Mouse (Mus musculus) G1E (cell line): Measurements from ENCODE around the gene Gm3336. TPM values are rescaled to one million over a fixed set of nuclear protein-coding genes. Genes with fewer than 3 reads are reported as not detected.

Source experiments
- ATAC-seq: 2 replicates; pipeline ENCODE4 v1.8.0; 2016; ENCODE audit warnings: mild to moderate bottlenecking; ENCODE audit not compliant: insufficient number of reproducible peaks, poor library complexity, low FRiP score, severe bottlenecking; ENCODE audit errors: extremely low read depth
- DNase-seq: peaks from one replicate; pipeline ENCODE4 v3.0.0; 2012; ENCODE audit warnings: low spot score
- H3K27me3 ChIP-seq: 2 replicates; pipeline ENCODE4 v1.6.1; 2012; ENCODE audit warnings: mild to moderate bottlenecking, low read length, inconsistent platforms; ENCODE audit not compliant: insufficient read depth
- H3K36me3 ChIP-seq: replicated peaks from 2 replicates; pipeline ENCODE3; 2012; ENCODE audit warnings: mild to moderate bottlenecking, inconsistent platforms
- H3K4me1 ChIP-seq: 2 replicates; pipeline ENCODE4 v1.6.1; 2012; ENCODE audit warnings: low read depth, low read length, inconsistent platforms, mixed read lengths; ENCODE audit not compliant: insufficient read depth
- H3K4me3 ChIP-seq: 2 replicates; pipeline ENCODE4 v1.5.1; 2012; ENCODE audit warnings: low read depth, mild to moderate bottlenecking, inconsistent platforms, low read length, moderate library complexity, mixed read lengths
- H3K9me3 ChIP-seq: replicated peaks from 2 replicates; pipeline ENCODE4 v1.6.1; 2012; ENCODE audit warnings: inconsistent platforms
- CTCF ChIP-seq: IDR thresholded peaks from 2 replicates; pipeline ENCODE4 v1.5.1; 2012; ENCODE audit warnings: low read depth, low read length, inconsistent platforms, mixed read lengths
- GATA1 ChIP-seq: IDR thresholded peaks from 2 replicates; pipeline ENCODE4 v1.6.1; 2012; ENCODE audit warnings: borderline replicate concordance, low read length, inconsistent platforms, mixed read lengths
- GATA2 ChIP-seq: IDR thresholded peaks from 2 replicates; pipeline ENCODE4 v1.6.1; 2012; ENCODE audit warnings: low read depth, low read length, inconsistent platforms, borderline replicate concordance
- POLR2AphosphoS5 ChIP-seq: IDR thresholded peaks from 2 replicates; pipeline ENCODE4 v1.6.1; 2012; ENCODE audit warnings: low read depth, low read length, inconsistent platforms; ENCODE audit not compliant: insufficient replicate concordance
- TAL1 ChIP-seq: conservative IDR thresholded peaks from 2 replicates; pipeline ENCODE4 v1.6.1; 2012; ENCODE audit warnings: low read depth, low read length, inconsistent platforms, mixed read lengths
- polyA plus RNA-seq: library from polyadenylated mRNA; stranded (reverse); fragments of >175 nt; gene quantifications from 2 replicates; pipeline ENCODE4 v1.2.3, GENCODE M21; 2012
- total RNA-seq, 2 experiments: library from RNA; stranded (forward) in 1 of 2; stranded (reverse) in 1 of 2; fragments of 200-1000 nt in 1 of 2; fragments of >200 nt in 1 of 2; fragmentation: Nextera tagmentation in 1 of 2; gene quantifications; 2 replicates each; pipeline ENCODE4 v1.2.3; 2014 to 2017

Gm3336 gene
- total and polyA plus RNA-seq, 3 experiments, result 0.66 to 3.7 (median 0.93) TPM

DNA sequence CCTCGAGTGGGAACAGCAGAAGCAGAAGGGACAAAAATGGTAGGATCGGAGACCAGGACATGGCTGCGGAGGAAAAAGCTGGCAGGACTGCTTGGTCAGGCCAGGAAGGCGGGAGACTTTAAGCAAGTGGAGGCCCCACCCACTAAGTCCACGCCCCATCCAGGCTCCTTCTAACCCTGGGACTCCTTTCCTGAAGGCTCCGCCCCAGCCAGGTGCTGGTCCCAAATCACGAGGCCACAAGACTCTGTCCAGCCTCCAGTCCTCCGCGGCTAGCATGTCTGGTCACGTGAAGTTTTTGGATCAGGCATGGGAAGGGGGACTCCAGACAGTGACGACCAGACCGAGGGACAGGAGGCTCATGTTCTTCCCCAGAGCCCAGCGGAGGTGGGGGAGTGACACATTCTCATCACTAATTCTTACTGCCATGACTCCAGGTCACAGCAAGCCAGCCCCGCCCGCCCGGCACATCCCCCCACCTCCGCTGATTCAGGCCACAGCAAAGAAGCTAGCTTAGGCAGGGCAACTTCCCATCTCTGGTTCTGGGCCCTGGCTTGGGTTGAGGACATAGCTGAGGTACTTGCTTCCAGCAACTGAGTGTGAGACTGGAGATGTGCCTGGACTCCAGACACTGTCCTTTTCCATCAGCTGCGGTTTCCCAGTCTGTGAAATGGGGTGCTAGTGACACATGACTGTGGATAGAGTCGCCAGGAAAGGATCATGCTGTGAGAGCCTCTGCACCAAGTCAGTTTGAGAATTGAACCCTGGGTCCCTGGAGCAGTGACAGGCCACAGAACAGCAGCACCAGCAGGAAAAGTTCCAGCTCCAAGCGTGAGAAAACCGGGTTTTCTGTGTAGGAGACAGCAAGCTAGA lies 48.5 kb downstream of the Gm3336 start:
- ATAC-seq, result no peak
- TF ChIP-seq POLR2AphosphoS5, result no peak; the same call in 1 of the 2 replicates
- no peak for TF ChIP-seq TAL1
- no peak for TF ChIP-seq CTCF
- TF ChIP-seq GATA2, result no peak
- TF ChIP-seq GATA1, result no peak
- peaks cover 94% of the 10 kb centered on the region for H3K4me1 ChIP-seq
- no peak for DNase-seq
- H3K36me3 ChIP-seq, result peaks cover 81% of the 10 kb centered on the region
- peak overlapping the region; percentile 73 for H3K4me3 ChIP-seq
- no peaks in the 10 kb centered on the region for H3K9me3 ChIP-seq
- H3K27me3 ChIP-seq, result no peaks in the 10 kb centered on the region; the same call in 1 of the 2 replicates

DNA sequence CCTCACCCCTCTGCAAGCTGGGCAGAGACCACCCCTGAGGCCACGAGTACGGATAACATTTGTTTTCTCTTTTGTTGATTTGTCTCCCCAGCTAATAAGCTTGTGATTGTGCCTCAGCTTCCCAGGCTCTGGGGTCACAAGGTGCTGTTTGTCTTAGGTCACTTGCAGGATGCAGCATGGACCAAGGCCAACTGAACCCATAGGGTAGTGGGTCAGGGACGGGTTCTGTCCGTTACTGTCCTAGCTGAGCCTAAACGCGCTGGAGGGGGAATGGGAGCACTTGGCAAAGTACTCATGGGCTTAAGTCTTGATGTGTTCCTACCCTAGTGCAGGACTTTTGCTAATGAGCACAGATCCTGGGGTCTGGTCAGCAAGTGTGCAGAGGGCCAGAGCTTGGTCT lies 49.2 kb downstream of the Gm3336 start:
- H3K4me1 ChIP-seq, result peaks cover 94% of the 10 kb centered on the region

GRCm38 (mm10) chr8:70768231-70768776 lies 50.0 kb downstream of the Gm3336 start:
- H3K4me1 ChIP-seq, result peaks cover 94% of the 10 kb centered on the region
- peaks cover 82% of the 10 kb centered on the region for H3K36me3 ChIP-seq
- no peak for ATAC-seq
- peak overlapping the region; percentile 44; the same call in 1 of the 2 replicates for H3K4me3 ChIP-seq
- H3K9me3 ChIP-seq, result no peaks in the 10 kb centered on the region
- DNase-seq, result no peak
- no peak for TF ChIP-seq CTCF
- no peak for TF ChIP-seq GATA2
- TF ChIP-seq POLR2AphosphoS5, result no peak
- TF ChIP-seq GATA1, result no peak
- TF ChIP-seq TAL1, result no peak
- H3K27me3 ChIP-seq, result no peaks in the 10 kb centered on the region; the same call in 1 of the 2 replicates

More for the DNA sequence above, 49.2 kb downstream of the Gm3336 start:
- Histone ChIP-seq H3K9me3 (no peaks in the 10 kb centered on the region), H3K4me3 (no peak overlapping the region), H3K27me3 (no peaks in the 10 kb centered on the region; the same call in 1 of the 2 replicates), H3K36me3 (peaks cover 82% of the 10 kb centered on the region)
- no peak for DNase-seq
- no peak for TF ChIP-seq CTCF
- TF ChIP-seq GATA2, result no peak
- no peak for TF ChIP-seq TAL1
- TF ChIP-seq POLR2AphosphoS5, result no peak
- no peak for TF ChIP-seq GATA1
- ATAC-seq, result no peak

DNA sequence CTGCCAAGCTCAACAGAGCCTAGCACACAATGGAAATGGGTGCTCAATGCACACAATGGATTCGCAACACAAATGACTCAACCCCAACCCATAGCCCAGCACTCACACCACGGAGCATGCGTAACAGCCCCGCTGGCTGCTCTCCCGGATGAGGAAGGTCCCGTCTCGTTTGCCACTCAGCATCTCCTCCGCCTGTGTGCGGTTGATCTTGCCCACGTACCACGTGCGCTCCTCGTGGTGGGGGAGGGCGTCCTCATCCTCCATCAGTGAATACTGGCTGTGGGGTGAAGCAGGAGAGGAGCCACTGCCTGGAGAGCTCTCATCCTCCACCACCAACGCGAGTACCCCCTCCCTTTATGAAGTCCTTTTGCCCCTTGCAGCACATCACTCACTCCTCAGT lies 50.6 kb downstream of the Gm3336 start:
- TF ChIP-seq CTCF (no peak), GATA2 (no peak), GATA1 (no peak), TAL1 (no peak), POLR2AphosphoS5 (no peak)
- no peaks in the 10 kb centered on the region for H3K9me3 ChIP-seq
- DNase-seq (no peak), ATAC-seq (no peak)
- peaks cover 82% of the 10 kb centered on the region for H3K36me3 ChIP-seq
- H3K4me3 ChIP-seq, result peak overlapping the region; percentile 44; the same call in 1 of the 2 replicates
- H3K27me3 ChIP-seq, result no peaks in the 10 kb centered on the region; the same call in 1 of the 2 replicates
- peaks cover 94% of the 10 kb centered on the region for H3K4me1 ChIP-seq

GRCm38 (mm10) chr8:70769359-70769758 lies 51.0 kb downstream of the Gm3336 start:
- TF ChIP-seq GATA2 (no peak), CTCF (peak; percentile 100), TAL1 (no peak)
- peaks cover 82% of the 10 kb centered on the region for H3K36me3 ChIP-seq
- no peak overlapping the region for H3K4me3 ChIP-seq

GRCm38 (mm10) chr8:70769858-70770257 lies 51.5 kb downstream of the Gm3336 start:
- no peaks in the 10 kb centered on the region for H3K9me3 ChIP-seq
- peaks cover 94% of the 10 kb centered on the region for H3K4me1 ChIP-seq
- DNase-seq (no peak), ATAC-seq (no peak)
- no peak for TF ChIP-seq GATA2
- TF ChIP-seq TAL1, result no peak
- no peak for TF ChIP-seq GATA1
- peaks cover 82% of the 10 kb centered on the region for H3K36me3 ChIP-seq
- H3K4me3 ChIP-seq, result no peak overlapping the region
- no peaks in the 10 kb centered on the region; the same call in 1 of the 2 replicates for H3K27me3 ChIP-seq

More at GRCm38 (mm10) chr8:70769359-70769758, 51.0 kb downstream of the Gm3336 start:
- peaks cover 94% of the 10 kb centered on the region for H3K4me1 ChIP-seq
- no peaks in the 10 kb centered on the region; the same call in 1 of the 2 replicates for H3K27me3 ChIP-seq
- DNase-seq, result peak; percentile 77
- no peaks in the 10 kb centered on the region for H3K9me3 ChIP-seq
- ATAC-seq, result peak; percentile 72
